Mouse (Mus musculus): Measurements from ENCODE around the gene Defa2.
"Not testable (repeated sequence)": the region's sequence is repeated elsewhere in the genome, so short reads cannot be mapped to it uniquely, and the experiment has no call there.

Gene Defa2

GRCm38 (mm10) chr8:21378215-21378614, at the start of gene Defa2:
Gene Defa2 (plus strand): TSS chr8:21378515.
- DNase-seq (ENCODE audit: low read depth, low spot score): not testable (repeated sequence)

GRCm38 (mm10) chr8:21391511-21391910, 13.2 kb downstream of the Defa2 start, which contains the start of gene Defa33:
Gene Defa33 (plus strand): TSS chr8:21391811.
- not testable (repeated sequence) for DNase-seq (ENCODE audit: low read depth, low spot score)

- not testable (repeated sequence) for DNase-seq (ENCODE audit: low read depth, low spot score)
These were observed 48.8 kb downstream of the Defa2 start, which contains the start of gene Defa36 for GRCm38 (mm10) chr8:21427111-21427510. Gene Defa36 (plus strand): TSS chr8:21427411.

All from retina, adult 2 months (tissue).